Mouse (Mus musculus): ENCODE data around the gene Dixdc1.

Dixdc1 gene

GRCm38 (mm10) chr9:50738914-50739870 lies at the start of gene Dixdc1:
Gene Dixdc1, minus strand, starts transcription at chr9:50739517.
- DNase-seq (ENCODE audit: low spot score): peak; percentile 94

- no peak for DNase-seq (ENCODE audit: low spot score)
These were observed 42.8 kb upstream of the Dixdc1 start for GRCm38 (mm10) chr9:50782155-50782554.

GRCm38 (mm10) chr9:50776162-50776760 lies 36.9 kb upstream of the Dixdc1 start:
- DNase-seq (ENCODE audit: low spot score): no peak

GRCm38 (mm10) chr9:50775662-50776126 lies 36.4 kb upstream of the Dixdc1 start:
- no peak for DNase-seq (ENCODE audit: low spot score)

GRCm38 (mm10) chr9:50774991-50775612 lies 35.8 kb upstream of the Dixdc1 start, which contains the start of the genes Alg9 and 1110032A03Rik:
Gene Alg9, plus strand, starts transcription at chr9:50775019.
Gene 1110032A03Rik, minus strand, starts transcription at chr9:50775520.
- peak; percentile 90 for DNase-seq (ENCODE audit: low spot score)

GRCm38 (mm10) chr9:50774026-50774462 lies 34.7 kb upstream of the Dixdc1 start:
- no peak for DNase-seq (ENCODE audit: low spot score)

GRCm38 (mm10) chr9:50770011-50770410 lies 30.7 kb upstream of the Dixdc1 start:
- DNase-seq (ENCODE audit: low spot score): no peak

- DNase-seq (ENCODE audit: low spot score): peak; percentile 99
These were observed 29.0 kb upstream of the Dixdc1 start, which contains the start of gene Fdxacb1 for GRCm38 (mm10) chr9:50768107-50769002. Gene Fdxacb1, plus strand, starts transcription at chr9:50768236.

- DNase-seq (ENCODE audit: low spot score): no peak
These were observed 28.3 kb upstream of the Dixdc1 start for GRCm38 (mm10) chr9:50767531-50768106.

GRCm38 (mm10) chr9:50763331-50763730 lies 24.0 kb upstream of the Dixdc1 start:
- DNase-seq (ENCODE audit: low spot score): no peak

GRCm38 (mm10) chr9:50761520-50762243 lies 22.4 kb upstream of the Dixdc1 start:
- no peak for DNase-seq (ENCODE audit: low spot score)

GRCm38 (mm10) chr9:50756711-50757110 lies 17.4 kb upstream of the Dixdc1 start:
- DNase-seq (ENCODE audit: low spot score): no peak

- DNase-seq (ENCODE audit: low spot score): no peak
These were observed 14.6 kb upstream of the Dixdc1 start for GRCm38 (mm10) chr9:50753947-50754346.

GRCm38 (mm10) chr9:50752784-50753615 lies 13.7 kb upstream of the Dixdc1 start:
- peak; percentile 91 for DNase-seq (ENCODE audit: low spot score)

GRCm38 (mm10) chr9:50752054-50752602 lies 12.8 kb upstream of the Dixdc1 start, which contains the start of gene Hspb2:
Gene Hspb2, minus strand, starts transcription at chr9:50752354.
- DNase-seq (ENCODE audit: low spot score): no peak

- DNase-seq (ENCODE audit: low spot score): no peak
These were observed 12.0 kb upstream of the Dixdc1 start, which contains the start of gene Cryab for GRCm38 (mm10) chr9:50751323-50751722. Gene Cryab, plus strand, starts transcription at chr9:50751325.

GRCm38 (mm10) chr9:50750706-50751105 lies 11.4 kb upstream of the Dixdc1 start:
- no peak for DNase-seq (ENCODE audit: low spot score)

- DNase-seq (ENCODE audit: low spot score): peak; percentile 82
These were observed 6.9 kb upstream of the Dixdc1 start, which contains the start of gene 2310030G06Rik for GRCm38 (mm10) chr9:50746214-50746677. Gene 2310030G06Rik, minus strand, starts transcription at chr9:50746536.
